Mouse (Mus musculus) urinary bladder, adult 2 months (tissue): Measurements from ENCODE around the gene Ap1ar. TPM values are rescaled to one million over a fixed set of nuclear protein-coding genes. Genes with fewer than 3 reads are reported as not detected.

Experiments
- DNase-seq: peaks from one replicate; pipeline ENCODE4 v3.0.0; 2022; ENCODE audit warnings: low spot score
- polyA plus RNA-seq: library from polyadenylated mRNA; depleted of rRNA; stranded (reverse); fragments of >200 nt; gene quantifications from 2 replicates; pipeline ENCODE4 v1.2.3, GENCODE M21; 2012

The Ap1ar gene
- polyA plus RNA-seq, 1 experiment = 28.6 TPM

DNA sequence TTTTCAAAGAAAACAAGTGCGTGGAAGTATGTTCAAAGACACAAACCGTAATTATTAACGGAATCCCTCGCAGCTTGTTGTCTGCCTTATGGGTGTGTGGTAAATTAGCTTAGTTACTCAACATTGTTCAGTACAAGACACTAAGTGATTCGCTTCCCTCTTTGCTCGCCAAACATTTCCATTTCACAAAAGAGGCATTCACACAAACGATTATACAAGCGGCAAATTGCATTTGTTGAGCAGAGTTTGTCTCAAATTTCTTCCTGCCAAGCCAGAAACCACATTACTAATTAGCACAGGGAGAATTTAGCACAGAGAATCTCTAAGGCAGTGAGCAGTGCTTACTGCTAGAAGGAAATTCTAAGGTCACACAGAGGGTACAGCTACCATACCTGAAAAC lies 4.6 kb upstream of the Ap1ar start:
- no peak for DNase-seq

DNA sequence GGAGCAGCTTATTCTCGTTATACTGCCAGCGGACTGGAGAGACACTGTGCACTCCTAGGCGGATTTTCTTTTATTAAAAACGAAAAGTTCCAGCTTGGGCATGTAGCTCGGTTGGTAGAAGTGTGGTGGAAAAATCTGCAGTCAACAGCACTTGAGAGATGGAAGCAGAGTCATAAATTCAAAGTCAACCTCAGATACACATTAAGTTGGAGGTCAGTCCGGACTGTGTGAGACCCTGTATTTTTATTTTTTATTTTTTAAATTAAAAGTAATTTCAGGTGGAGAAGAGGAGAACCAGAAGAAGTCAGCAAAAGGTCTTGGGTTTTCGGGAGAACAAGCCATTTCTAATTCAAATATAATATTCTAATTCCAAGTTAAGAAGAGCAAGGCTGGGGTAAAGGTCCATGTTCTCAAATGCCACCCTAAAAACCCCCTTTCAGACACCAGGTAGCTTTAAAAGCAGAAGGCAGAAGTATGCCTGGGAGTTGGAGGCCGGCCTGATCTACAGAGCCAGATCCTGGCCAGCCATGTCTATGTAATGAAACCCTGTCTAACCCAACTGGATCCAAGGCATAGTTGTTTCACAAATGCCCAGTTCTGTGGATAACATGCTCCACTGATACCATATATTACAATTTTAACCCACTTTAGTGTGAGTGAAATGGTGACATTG lies 785 bp upstream of the Ap1ar start:
- DNase-seq = no peak

- no peak for DNase-seq
These were observed 547 bp downstream of the Ap1ar start for GRCm38 (mm10) chr3:127836798-127837153.

DNA sequence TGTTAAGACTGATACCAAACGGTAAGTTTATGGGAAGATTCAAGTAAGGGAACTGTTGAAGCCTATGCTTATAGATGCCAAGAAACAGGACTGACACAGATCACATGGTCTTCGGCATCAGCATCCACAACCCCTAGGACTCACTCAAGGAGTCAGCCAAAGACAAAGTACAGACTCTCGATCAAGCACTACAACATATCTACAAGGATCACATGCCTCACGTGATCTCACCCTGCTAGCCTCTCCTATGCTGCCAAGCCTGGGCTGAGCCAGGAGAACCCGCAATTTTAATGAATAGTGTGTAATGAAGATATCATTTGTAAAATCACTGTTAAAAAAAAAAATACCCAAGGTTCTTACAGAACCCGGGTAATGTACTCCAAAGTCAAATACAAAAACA lies 1.7 kb downstream of the Ap1ar start:
- no peak for DNase-seq

DNA sequence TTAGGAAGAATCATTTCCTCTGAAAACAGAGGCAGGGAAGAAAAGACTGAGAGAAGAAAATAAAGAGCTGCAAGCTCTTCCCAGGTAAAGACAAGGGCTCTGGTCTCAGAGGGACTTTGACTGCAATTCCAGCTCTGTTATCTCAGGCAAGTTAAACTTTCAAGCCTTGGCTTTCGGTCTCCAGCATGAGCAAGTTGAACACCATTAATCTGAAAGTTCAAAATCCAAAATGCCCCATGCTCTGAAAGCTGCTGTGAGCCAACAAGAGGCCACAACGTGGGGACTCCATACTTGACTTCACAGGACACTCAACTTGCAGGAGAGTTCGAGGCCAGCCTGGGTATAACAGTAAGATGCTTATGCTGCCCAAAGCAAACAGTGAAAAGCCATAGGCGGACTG lies 3.3 kb downstream of the Ap1ar start:
- no peak for DNase-seq

- no peak for DNase-seq
These were observed 6.2 kb downstream of the Ap1ar start for GRCm38 (mm10) chr3:127831079-127831478.

GRCm38 (mm10) chr3:127830183-127830582 lies 7.1 kb downstream of the Ap1ar start:
- DNase-seq = no peak

DNA sequence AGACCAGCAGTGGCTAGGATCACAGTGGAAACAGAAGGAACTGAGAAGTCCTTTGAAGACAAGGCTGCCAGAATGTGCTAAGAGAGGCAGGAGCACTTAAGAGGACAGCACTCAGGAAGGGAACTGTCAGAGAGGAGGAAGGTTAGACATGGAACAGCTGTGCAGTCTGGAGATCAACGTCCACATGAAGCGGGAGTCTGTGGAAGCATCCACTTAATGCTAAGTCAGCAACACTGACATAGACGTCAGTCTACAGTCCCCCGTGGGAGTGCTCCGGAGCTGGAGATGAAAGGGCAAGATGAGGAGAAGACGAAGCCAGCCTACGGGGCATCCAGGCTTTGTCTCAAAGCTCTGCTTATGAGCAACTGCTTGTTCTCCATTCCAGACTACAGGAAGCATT lies 10.2 kb downstream of the Ap1ar start:
- no peak for DNase-seq

DNA sequence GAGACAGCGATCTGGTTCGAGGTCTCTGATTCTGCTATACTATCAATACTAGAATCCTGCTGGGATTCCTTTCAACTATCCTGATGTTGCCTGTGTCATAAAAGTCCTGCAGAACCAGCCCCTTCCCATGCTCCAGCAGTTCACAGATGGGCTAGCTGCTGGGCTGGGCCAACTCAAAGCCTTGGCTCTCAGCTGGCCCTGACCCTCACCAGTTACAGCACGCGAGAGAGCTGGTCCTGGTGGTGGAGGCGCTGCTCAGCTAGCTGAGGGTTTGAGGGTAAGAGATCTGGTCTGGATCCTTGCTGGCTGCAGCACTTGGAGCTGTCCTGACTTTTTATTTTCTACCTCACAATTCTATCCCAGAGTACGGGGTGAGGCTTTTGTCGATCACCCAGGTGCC lies 10.8 kb downstream of the Ap1ar start:
- no peak for DNase-seq

DNA sequence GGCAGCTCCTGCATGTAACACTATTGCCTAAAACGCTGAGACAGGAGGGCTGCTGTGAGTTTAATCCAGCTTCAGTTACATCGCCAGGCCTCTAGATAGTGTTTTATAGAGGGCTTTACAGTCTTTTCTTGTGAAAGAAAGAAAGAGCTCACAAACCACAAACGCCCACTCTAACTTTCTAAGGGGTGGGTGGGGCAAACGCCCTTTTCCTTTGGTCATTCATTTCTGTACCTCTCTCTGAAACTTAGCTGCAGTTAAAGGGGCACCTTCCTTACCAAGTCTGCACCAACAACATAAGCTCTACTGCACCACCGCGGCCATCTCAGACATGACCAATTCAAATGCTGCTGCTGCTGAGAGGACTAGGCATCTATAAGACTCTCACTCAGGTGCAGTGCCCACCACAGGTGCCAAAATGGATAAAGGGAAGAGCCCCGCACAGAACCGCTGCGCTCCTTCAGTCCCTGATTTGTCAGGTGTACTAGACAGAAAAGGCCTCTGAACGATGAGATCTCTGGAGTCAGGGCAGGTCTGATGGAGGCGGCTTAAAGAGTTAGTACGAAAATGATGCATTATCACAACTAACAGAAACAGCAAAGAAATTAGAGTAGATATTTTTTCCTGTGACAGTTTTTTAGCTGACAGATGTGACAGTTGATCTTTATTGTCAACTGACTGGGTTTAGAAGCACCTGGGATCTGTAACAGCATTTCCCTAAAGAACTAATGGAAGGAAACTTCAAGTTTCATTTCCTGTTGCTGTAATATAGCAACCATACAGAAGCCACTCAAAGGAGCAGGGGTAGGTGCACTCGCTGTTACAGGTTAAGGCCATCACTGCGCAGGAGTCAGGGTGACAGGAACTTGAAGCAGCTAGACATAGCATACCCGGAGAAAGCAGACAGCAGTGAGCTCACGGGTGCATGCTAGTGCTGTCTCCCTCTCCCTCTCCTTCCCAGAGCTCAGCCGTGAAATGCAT lies 13.1 kb downstream of the Ap1ar start:
- no peak for DNase-seq

- no peak for DNase-seq
These were observed 16.1 kb downstream of the Ap1ar start for GRCm38 (mm10) chr3:127821209-127821608.

DNA sequence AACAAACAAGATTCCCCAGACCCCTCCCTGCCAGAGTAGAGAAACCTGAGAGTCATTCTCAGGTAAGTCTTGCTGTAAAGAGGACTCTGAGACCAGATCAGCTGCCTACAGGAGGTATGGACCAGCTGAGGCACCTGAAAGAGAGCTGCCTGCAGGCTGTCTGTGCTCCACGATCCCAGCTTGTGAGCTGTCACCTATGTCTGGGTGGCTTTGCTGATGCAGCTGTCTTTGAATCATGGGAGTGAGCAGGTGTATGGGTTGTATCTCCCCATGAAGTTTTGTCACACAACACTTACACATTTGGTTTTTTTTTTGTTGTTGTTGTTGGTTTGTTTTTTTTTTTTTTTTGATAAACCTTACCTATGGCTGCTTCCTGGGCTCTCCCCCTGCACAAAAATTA lies 16.9 kb downstream of the Ap1ar start:
- no peak for DNase-seq

DNA sequence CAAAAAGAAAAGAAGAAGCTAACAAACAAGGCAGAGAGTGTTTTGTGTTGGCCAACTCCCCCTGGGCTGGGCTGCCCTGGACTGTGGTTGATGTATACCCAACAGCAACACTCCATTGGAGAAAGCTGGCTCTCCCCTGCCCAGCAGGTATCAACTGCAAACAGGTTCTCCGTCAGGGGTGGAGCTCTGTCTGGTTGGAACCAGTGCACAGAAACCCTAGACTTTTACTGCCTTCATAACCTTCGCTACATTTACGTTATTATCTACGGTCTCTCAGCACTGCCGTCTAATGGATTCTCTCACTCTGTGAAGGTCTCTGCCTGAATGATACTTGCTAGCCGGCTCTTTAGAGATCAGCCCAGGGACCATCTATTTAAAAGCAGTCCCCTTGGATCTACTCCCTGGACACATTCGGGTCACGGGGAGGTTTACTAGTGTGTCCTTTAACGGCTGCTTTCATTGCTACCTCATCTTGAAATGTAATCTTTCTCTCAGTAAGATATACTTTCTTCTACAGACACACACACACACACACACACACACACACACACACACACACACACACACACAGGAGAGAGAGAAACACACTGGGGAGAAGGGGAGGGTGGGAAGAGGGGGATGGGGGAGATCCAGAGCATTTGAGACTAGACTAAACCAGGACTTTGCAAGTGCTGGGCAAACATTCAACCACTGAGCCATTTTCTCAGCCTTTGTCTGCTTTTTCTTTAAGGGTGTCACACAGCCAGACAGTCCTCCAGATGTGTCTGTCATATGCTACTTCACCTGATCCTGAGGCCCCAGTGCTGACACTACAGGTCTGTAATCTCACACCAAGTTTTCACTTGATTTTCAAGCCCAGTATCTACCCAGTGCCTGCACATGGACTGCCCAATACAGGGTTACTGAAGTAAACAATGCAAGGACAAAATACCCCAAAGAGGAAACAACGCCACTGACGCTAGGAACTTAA lies 18.3 kb downstream of the Ap1ar start:
- DNase-seq = no peak

GRCm38 (mm10) chr3:127817120-127817683 lies 20.1 kb downstream of the Ap1ar start:
- DNase-seq = no peak

DNA sequence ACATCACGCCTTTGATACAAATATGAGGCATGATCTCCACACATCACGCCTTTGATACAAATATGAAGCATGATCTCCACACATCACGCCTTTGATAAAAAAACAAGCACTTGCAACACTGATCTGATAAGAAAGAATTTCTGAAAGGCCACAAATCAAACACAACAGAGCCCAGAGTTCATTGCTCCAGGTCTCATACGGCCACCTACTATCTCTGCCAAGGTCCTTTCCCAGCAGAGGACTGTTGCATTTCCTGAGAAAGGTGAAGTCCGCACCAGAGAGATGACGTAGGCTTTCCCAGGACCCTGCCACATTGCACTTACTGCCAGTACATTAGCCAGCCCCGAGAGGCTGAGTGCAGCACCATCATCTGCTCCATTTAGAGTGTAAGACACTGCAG lies 28.2 kb downstream of the Ap1ar start:
- DNase-seq = no peak

- DNase-seq = no peak
These were observed 29.5 kb downstream of the Ap1ar start for GRCm38 (mm10) chr3:127807846-127808245.

DNA sequence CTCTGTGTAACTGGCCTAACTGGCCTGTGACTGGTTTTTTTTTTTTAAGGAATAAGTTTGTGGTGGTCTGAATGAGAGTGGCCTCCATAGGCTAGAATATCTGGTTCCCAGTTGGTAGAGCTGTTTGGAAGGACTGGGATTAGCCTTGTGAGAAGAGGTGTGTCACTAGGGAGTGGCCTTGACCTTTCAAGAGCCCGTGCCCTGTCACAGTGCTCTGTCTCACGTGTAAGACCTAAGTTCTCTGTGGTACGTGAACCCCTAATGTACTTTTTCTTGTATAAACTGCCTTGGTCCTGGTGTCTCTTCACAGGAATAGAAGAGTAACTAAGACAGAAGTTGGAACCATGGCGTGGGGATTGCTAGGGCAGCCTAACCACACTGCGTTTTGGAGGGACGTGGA lies 31.3 kb downstream of the Ap1ar start:
- DNase-seq = no peak

- DNase-seq = no peak
These were observed 32.3 kb downstream of the Ap1ar start for GRCm38 (mm10) chr3:127805071-127805470.

- no peak for DNase-seq
These were observed 32.9 kb downstream of the Ap1ar start for GRCm38 (mm10) chr3:127804439-127804838.

DNA sequence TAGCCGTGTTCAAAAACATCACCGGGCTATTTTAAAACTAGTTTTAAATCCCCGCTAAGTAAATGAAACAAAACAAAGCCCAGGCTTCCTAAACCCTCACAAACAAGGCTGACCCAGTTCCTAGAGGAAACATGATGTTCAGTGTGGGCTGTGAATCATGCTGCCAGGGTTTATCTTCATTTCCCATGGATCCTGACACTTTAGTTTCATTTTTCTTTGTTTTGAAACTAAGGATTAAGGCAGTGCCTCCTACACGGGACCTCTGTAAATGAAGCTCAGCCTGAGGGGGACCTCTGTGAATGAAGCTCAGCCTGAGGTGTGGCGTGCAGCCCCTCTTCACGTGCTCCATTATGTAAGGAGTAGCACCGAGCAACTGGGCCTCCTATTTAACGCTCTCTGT lies 34.5 kb downstream of the Ap1ar start:
- no peak for DNase-seq

DNA sequence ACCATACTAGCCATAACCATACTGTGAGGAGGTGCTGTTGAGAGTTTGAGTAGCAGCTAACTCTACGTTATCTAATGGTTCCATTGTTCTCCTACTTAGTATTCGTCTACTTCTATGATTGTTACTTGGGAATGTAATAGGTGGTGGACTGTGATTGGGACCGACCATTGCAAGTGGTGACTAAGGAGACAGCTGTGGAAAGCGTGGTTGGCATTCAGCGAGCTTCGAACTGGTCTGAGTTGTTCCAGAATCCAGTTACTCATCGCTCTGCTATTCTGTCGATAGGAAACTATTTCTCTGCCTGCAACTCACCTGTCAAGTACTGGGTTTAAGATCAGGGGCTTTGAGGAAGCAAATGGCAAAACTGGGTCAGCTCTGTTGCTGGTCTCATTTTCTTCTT lies 36.2 kb downstream of the Ap1ar start:
- no peak for DNase-seq

DNA sequence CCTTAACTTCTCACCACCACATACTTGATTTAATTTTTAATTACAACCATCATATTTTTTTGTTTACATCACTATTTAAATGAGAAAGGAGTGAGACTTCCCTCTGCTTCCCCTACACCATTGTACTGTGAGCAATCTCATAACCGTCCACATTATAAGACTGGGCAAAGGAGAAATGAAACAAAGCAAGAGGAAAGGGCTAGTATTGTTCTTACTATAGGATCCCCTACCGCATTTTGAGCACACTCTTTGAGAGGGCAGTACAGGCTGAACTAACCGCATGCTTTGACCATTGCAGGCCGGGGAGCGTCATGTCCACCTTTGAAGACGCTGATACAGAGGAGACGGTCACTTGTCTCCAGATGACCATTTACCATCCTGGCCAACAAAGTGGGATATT lies 41.1 kb downstream of the Ap1ar start:
- no peak for DNase-seq
